Mouse (Mus musculus) CH12.LX (cell line): ENCODE results near the gene Col5a3. TPM values are rescaled to one million over a fixed set of nuclear protein-coding genes. Genes with fewer than 3 reads are reported as not detected.
A peak's percentile ranks its signal among the peaks of the same experiment; 100 is the strongest.

ENCODE experiments used
- DNase-seq: peaks from one replicate; pipeline ENCODE4 v3.0.0-alpha.2; 2013; ENCODE audit errors: extremely low read depth
- H3K27ac ChIP-seq: 2 replicates; pipeline ENCODE4 v1.5.1; 2012; ENCODE audit warnings: low read depth, mild to moderate bottlenecking, control low read depth, moderate library complexity; ENCODE audit not compliant: insufficient read depth
- H3K27me3 ChIP-seq: replicated peaks from 2 replicates; pipeline ENCODE3; 2012; ENCODE audit warnings: inconsistent platforms
- H3K36me3 ChIP-seq, 2 experiments: replicated peaks in 1 of 2; 2 replicates each; pipeline versions ENCODE3 to v1.6.1; 2012; ENCODE audit warnings: inconsistent platforms in 1 of 2, low read length in 1 of 2, mild to moderate bottlenecking in 1 of 2, mixed read lengths in 1 of 2, moderate library complexity in 1 of 2; ENCODE audit not compliant: control insufficient read depth in 1 of 2, insufficient read depth in 1 of 2
- H3K4me1 ChIP-seq, 2 experiments: 2 replicates each; pipeline ENCODE4 v1.6.1; 2012; ENCODE audit warnings: inconsistent platforms in 1 of 2, moderate library complexity in 1 of 2; ENCODE audit not compliant: insufficient read depth in 2 of 2, control insufficient read depth in 1 of 2
- H3K4me2 ChIP-seq: 2 replicates; pipeline ENCODE4 v1.6.1; 2012; ENCODE audit warnings: low read depth, mild to moderate bottlenecking, control low read depth; ENCODE audit not compliant: poor library complexity, insufficient read depth, severe bottlenecking
- H3K4me3 ChIP-seq, 3 experiments: fragments of 150-350 bp in 1 of 3; sonication (generic) in 1 of 3; replicated peaks in 1 of 3; 2 replicates each; pipeline versions ENCODE3 to v1.5.1; 2011 to 2012; ENCODE audit warnings: low read depth in 2 of 3, low read length in 2 of 3, mild to moderate bottlenecking in 2 of 3, moderate library complexity in 2 of 3, control low read depth in 1 of 3, improper control_type of control experiment in 1 of 3, inconsistent platforms in 1 of 3, mixed read lengths in 1 of 3; ENCODE audit not compliant: poor library complexity in 1 of 3
- H3K79me2 ChIP-seq: replicated peaks from 2 replicates; pipeline ENCODE4 v1.6.1; 2012; ENCODE audit warnings: mild to moderate bottlenecking, moderate library complexity; ENCODE audit not compliant: control insufficient read depth, poor library complexity, insufficient read depth, severe bottlenecking; ENCODE audit errors: extremely low read depth
- H3K9ac ChIP-seq: 2 replicates; pipeline ENCODE4 v1.6.1; 2012; ENCODE audit warnings: low read depth, mild to moderate bottlenecking, control low read depth, moderate library complexity; ENCODE audit not compliant: insufficient read depth
- H3K9me3 ChIP-seq: replicated peaks from 2 replicates; pipeline ENCODE3; 2012; ENCODE audit warnings: low read length, inconsistent platforms, mixed read lengths
- BHLHE40 ChIP-seq: IDR thresholded peaks from 2 replicates; pipeline ENCODE4 v1.6.1; 2011; ENCODE audit warnings: mild to moderate bottlenecking, low read depth, low read length, improper control_type of control experiment
- CHD2 ChIP-seq: IDR thresholded peaks from 2 replicates; pipeline ENCODE4 v1.6.1; 2011; ENCODE audit warnings: low read length, improper control_type of control experiment
- CTCF ChIP-seq, 2 experiments: IDR thresholded peaks in 1 of 2; conservative IDR thresholded peaks in 1 of 2; 2 replicates each; pipeline ENCODE4 v1.5.1; 2011 to 2012; ENCODE audit warnings: low read depth in 2 of 2, low read length in 2 of 2, improper control_type of control experiment in 1 of 2, inconsistent platforms in 1 of 2, mild to moderate bottlenecking in 1 of 2, moderate library complexity in 1 of 2
- IRF4 ChIP-seq: IDR thresholded peaks from 2 replicates; pipeline ENCODE4 v1.6.1; 2014; ENCODE audit warnings: low read depth, mild to moderate bottlenecking, inconsistent platforms, low read length, improper control_type of control experiment
- JUN ChIP-seq: IDR thresholded peaks from 2 replicates; pipeline ENCODE4 v1.6.1; 2011; ENCODE audit warnings: low read depth, mild to moderate bottlenecking, low read length, improper control_type of control experiment, moderate library complexity; ENCODE audit not compliant: insufficient read depth
- MAX ChIP-seq: IDR thresholded peaks from 2 replicates; pipeline ENCODE4 v1.6.1; 2011; ENCODE audit warnings: low read length, improper control_type of control experiment
- NELFE ChIP-seq: IDR thresholded peaks from 2 replicates; pipeline ENCODE4 v1.6.1; 2011; ENCODE audit warnings: low read depth, low read length, improper control_type of control experiment
- NRF1 ChIP-seq: IDR thresholded peaks from 2 replicates; pipeline ENCODE4 v1.6.1; 2014; ENCODE audit warnings: low read depth, mild to moderate bottlenecking, inconsistent platforms, low read length, improper control_type of control experiment, moderate library complexity
- POLR2AphosphoS2 ChIP-seq: IDR thresholded peaks from 2 replicates; pipeline ENCODE4 v1.6.1; 2011; ENCODE audit warnings: low read depth, low read length, improper control_type of control experiment
- RAD21 ChIP-seq: IDR thresholded peaks from 2 replicates; pipeline ENCODE4 v1.6.1; 2011; ENCODE audit warnings: low read depth, mild to moderate bottlenecking, low read length, improper control_type of control experiment, moderate library complexity
- RCOR1 ChIP-seq: conservative IDR thresholded peaks from 2 replicates; pipeline ENCODE4 v1.6.1; 2012; ENCODE audit warnings: low read depth, mild to moderate bottlenecking, inconsistent platforms, low read length, improper control_type of control experiment
- SIN3A ChIP-seq: IDR thresholded peaks from 2 replicates; pipeline ENCODE4 v1.6.1; 2012; ENCODE audit warnings: low read length, improper control_type of control experiment, inconsistent platforms
- SMC3 ChIP-seq: IDR thresholded peaks from 2 replicates; pipeline ENCODE4 v1.6.1; 2011; ENCODE audit warnings: low read depth, low read length, improper control_type of control experiment
- TBP ChIP-seq: conservative IDR thresholded peaks from 2 replicates; pipeline ENCODE4 v1.6.1; 2011; ENCODE audit warnings: low read depth, low read length, improper control_type of control experiment
- TCF12 ChIP-seq: IDR thresholded peaks from 2 replicates; pipeline ENCODE4 v1.6.1; 2014; ENCODE audit warnings: low read depth, mild to moderate bottlenecking, inconsistent platforms, low read length, improper control_type of control experiment
- UBTF ChIP-seq: IDR thresholded peaks from 2 replicates; pipeline ENCODE4 v1.6.1; 2012; ENCODE audit warnings: low read depth, mild to moderate bottlenecking, inconsistent platforms, low read length, improper control_type of control experiment, moderate library complexity
- USF2 ChIP-seq: conservative IDR thresholded peaks from 2 replicates; pipeline ENCODE4 v1.6.1; 2011; ENCODE audit warnings: low read depth, low read length, improper control_type of control experiment
- ZKSCAN1 ChIP-seq: IDR thresholded peaks from 2 replicates; pipeline ENCODE4 v1.6.1; 2012; ENCODE audit warnings: low read depth, inconsistent platforms, low read length, improper control_type of control experiment, borderline replicate concordance
- ZMIZ1 ChIP-seq: IDR thresholded peaks from 2 replicates; pipeline ENCODE4 v1.6.1; 2012; ENCODE audit warnings: low read depth, mild to moderate bottlenecking, inconsistent platforms, low read length, improper control_type of control experiment
- dilution Hi-C: fragments of 300-500 bp; cut with MboI; formaldehyde crosslinking; loops from 2 replicates; pipeline ENCODE4 v1.14.3; 2020; ENCODE audit warnings: low sequenced_read_pairs; ENCODE audit not compliant: extremely low pct_unique_long_range_greater_than_20kb, extremely low pct_ligation_motif_present
- in situ Hi-C: fragments of 300-500 bp; cut with MboI; formaldehyde crosslinking; loops from 3 replicates; pipeline ENCODE4 v1.14.3; 2019; ENCODE audit warnings: low sequenced_read_pairs, low pct_ligation_motif_present, low pct_unique_long_range_greater_than_20kb, mixed read lengths
- polyA plus RNA-seq: library from polyadenylated mRNA; unstranded; fragments of >175 nt; gene quantifications from 2 replicates; pipeline ENCODE4 v1.2.1, GENCODE M21; 2012; ENCODE audit warnings: low read depth; ENCODE audit not compliant: insufficient read length
- total RNA-seq, 2 experiments: library from RNA; depleted of rRNA; stranded (reverse); fragments of 300-350 nt in 1 of 2; fragments of >200 nt in 1 of 2; gene quantifications; 2 replicates each; pipeline ENCODE4 v1.2.3; 2012 to 2014

The Col5a3 gene
- total and polyA plus RNA-seq, 3 experiments: 0.25 TPM; not detected in 2

DNA sequence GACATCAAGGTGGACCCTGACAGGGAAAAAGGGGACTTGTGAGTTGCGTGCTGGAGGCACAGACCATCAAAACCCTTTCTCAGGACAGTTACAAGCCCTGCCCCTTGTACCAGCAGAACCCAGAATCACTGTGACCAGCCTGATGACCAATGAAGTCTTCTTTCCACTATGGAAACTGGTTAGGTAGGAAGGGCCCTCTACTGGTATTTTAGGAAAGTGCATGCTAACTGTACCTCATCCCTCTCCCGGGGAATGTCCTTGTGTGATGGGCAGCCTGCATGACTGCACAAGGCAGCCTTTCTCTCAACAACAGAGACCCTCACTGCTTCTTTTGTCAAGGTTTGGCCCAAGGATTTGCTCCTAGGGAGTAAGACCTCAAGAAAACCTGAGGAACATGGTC, 27.8 kb upstream of the Col5a3 start:
- H3K4me3 ChIP-seq: no peak overlapping the region
- dilution Hi-C loops (no loop called here), in situ Hi-C loops (no loop called here)
- no peaks in the 10 kb centered on the region for H3K79me2 ChIP-seq
- H3K36me3 ChIP-seq: no peaks in the 10 kb centered on the region
- DNase-seq: no peak
- no peak overlapping the region for H3K4me2 ChIP-seq
- H3K9ac ChIP-seq: no peak overlapping the region
- H3K27ac ChIP-seq: no peak overlapping the region
- H3K27me3 ChIP-seq: peaks cover 60% of the 10 kb centered on the region
- H3K4me1 ChIP-seq: no peaks in the 10 kb centered on the region
- peaks cover 10% of the 10 kb centered on the region for H3K9me3 ChIP-seq
- no peak for TF ChIP-seq NRF1
- TF ChIP-seq ZMIZ1: no peak
- no peak for TF ChIP-seq TCF12
- peak; percentile 68 to 69 for TF ChIP-seq CTCF (conservative IDR thresholded peaks at IDR 0.05 in 1 of 2, IDR thresholded peaks at IDR 0.05 in 1 of 2; ENCODE audit: low read depth in 2 of 2, low read length in 2 of 2)
- TF ChIP-seq SMC3: peak; percentile 43
- no peak for TF ChIP-seq TBP
- peak; percentile 40 for TF ChIP-seq RAD21

DNA sequence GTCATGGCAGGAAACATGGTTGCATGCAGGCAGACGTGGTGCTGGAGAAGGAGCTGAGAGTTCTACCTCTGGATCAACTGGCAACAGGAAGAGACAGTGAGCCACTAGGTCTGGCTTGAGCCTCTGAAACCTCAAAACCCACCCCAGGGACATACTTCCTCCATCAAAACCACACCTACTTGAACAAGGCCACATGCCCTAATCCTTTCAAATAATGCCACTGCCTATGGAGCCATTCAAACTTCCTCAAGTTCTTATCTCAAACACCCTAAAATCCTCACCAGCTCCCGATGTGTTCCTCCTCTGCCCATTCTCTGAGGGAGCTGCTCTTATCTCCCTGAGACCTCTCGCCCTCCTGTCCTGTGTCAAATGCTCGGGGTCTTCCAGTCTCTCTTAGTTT, 27.3 kb upstream of the Col5a3 start:
- Histone ChIP-seq H3K27me3 (peaks cover 57% of the 10 kb centered on the region), H3K9ac (no peak overlapping the region), H3K4me2 (no peak overlapping the region), H3K79me2 (no peaks in the 10 kb centered on the region), H3K4me3 (no peak overlapping the region), H3K36me3 (no peaks in the 10 kb centered on the region), H3K9me3 (peaks cover 10% of the 10 kb centered on the region), H3K27ac (no peak overlapping the region), H3K4me1 (no peaks in the 10 kb centered on the region)
- dilution Hi-C loops: no loop called here
- in situ Hi-C loops: no loop called here
- TF ChIP-seq TBP (no peak), POLR2AphosphoS2 (no peak), BHLHE40 (no peak), RCOR1 (no peak), NRF1 (no peak), ZMIZ1 (no peak), ZKSCAN1 (no peak), JUN (no peak), MAX (no peak), USF2 (no peak), NELFE (no peak), IRF4 (no peak), SIN3A (no peak), UBTF (no peak), CHD2 (no peak)
- DNase-seq: no peak
